Mouse (Mus musculus): ENCODE data around the gene Pard3b.

DNA sequence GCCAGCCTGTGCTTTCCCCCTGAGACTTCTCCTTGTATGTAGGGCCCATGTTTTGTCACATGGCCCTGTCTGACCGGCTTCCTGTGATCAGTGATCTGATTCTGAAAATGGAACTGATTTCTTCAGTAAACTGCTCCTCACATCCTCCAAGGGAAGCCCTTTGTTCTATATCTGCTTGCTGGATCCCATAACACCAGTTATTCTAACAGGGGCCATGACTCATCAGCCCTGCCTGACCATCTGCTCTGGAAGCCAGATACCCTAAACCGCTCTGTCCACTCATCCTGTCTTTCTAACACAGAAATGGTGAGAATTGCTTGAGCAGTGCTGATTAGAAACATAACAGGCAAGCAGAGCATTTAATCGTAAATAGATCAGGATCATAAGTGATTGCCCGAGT, 910.3 kb downstream of the Pard3b start:
- TF ChIP-seq CTCF (IDR thresholded peaks at IDR 0.05; ENCODE audit: borderline replicate concordance, control insufficient read depth, extremely low read depth, insufficient read depth, low read length, poor library complexity) (no peak), POLR2A (IDR thresholded peaks at IDR 0.05; ENCODE audit: control insufficient read depth, extremely low read depth, insufficient read depth, low read length, poor library complexity) (no peak)

All from thymus, adult 2 months (tissue).